Mouse (Mus musculus) liver, adult 2 months (tissue): ENCODE data around the gene Dcaf8. TPM values are rescaled to one million over a fixed set of nuclear protein-coding genes. Genes with fewer than 3 reads are reported as not detected.

Experiments used
- DNase-seq: peaks from one replicate; pipeline ENCODE4 v3.0.0-alpha.2; 2011; ENCODE audit warnings: low read depth, low spot score; ENCODE audit errors: extremely low read depth
- H3K27ac ChIP-seq: fragments of 200-500 bp; replicated peaks from 2 replicates; pipeline ENCODE4 v1.5.1; 2012; ENCODE audit warnings: low read depth, mild to moderate bottlenecking, control low read depth, inconsistent platforms, low read length; ENCODE audit not compliant: insufficient read depth
- H3K27me3 ChIP-seq: fragments of 200-500 bp; 2 replicates; pipeline ENCODE4 v1.6.1; 2012; ENCODE audit warnings: mild to moderate bottlenecking, moderate library complexity, low read length, inconsistent platforms; ENCODE audit not compliant: control insufficient read depth, insufficient read depth
- H3K36me3 ChIP-seq: fragments of 200-500 bp; 2 replicates; pipeline ENCODE4 v1.6.1; 2012; ENCODE audit warnings: low read length, inconsistent platforms; ENCODE audit not compliant: control insufficient read depth, insufficient read depth
- H3K4me1 ChIP-seq: fragments of 200-500 bp; 2 replicates; pipeline ENCODE4 v1.6.1; 2011; ENCODE audit warnings: low read length; ENCODE audit not compliant: control insufficient read depth, insufficient read depth
- H3K4me3 ChIP-seq: fragments of 200-500 bp; 2 replicates; pipeline ENCODE4 v1.5.1; 2011; ENCODE audit warnings: low read depth, mild to moderate bottlenecking, control low read depth, low read length, moderate library complexity; ENCODE audit not compliant: insufficient read depth
- H3K79me2 ChIP-seq: fragments of 200-500 bp; 2 replicates; pipeline ENCODE4 v1.6.1; 2012; ENCODE audit warnings: inconsistent platforms, mild to moderate bottlenecking, low read length, moderate library complexity; ENCODE audit not compliant: control insufficient read depth, insufficient read depth
- H3K9ac ChIP-seq: fragments of 200-500 bp; 2 replicates; pipeline ENCODE4 v1.6.1; 2012; ENCODE audit warnings: low read depth, mild to moderate bottlenecking, control low read depth, inconsistent platforms, low read length
- CTCF ChIP-seq: fragments of 200-500 bp; IDR thresholded peaks from 2 replicates; pipeline ENCODE4 v1.5.1; 2011; ENCODE audit warnings: low read depth, low read length, control low read depth
- POLR2A ChIP-seq: fragments of 200-500 bp; IDR thresholded peaks from 2 replicates; pipeline ENCODE4 v1.6.1; 2011; ENCODE audit warnings: low read length, control low read depth; ENCODE audit not compliant: insufficient read depth; ENCODE audit errors: extremely low read depth
- WGBS: fragments of 180-500 bp; shearing (Covaris S2); methylation state at CpG from one replicate; pipeline ENCODE4 v1.1.7; 2018; 5-methylcytosine and 5-hydroxymethylcytosine counted together
- polyA plus RNA-seq: library from polyadenylated mRNA; depleted of rRNA; stranded (reverse); fragments of >200 nt; gene quantifications from 2 replicates; pipeline ENCODE4 v1.2.3, GENCODE M21; 2012
- total RNA-seq: library from RNA; depleted of rRNA; stranded (reverse); fragments of >200 nt; gene quantifications from 2 replicates; pipeline ENCODE4 v1.2.3, GENCODE M21; 2014

The Dcaf8 gene
- total and polyA plus RNA-seq, 2 experiments, result 54.1 to 92.7 TPM

GRCm38 (mm10) chr1:172198316-172198715 is 50.4 kb downstream of the Dcaf8 start:
- peaks cover 39% of the 10 kb centered on the region for H3K36me3 ChIP-seq
- peaks cover 4% of the 10 kb centered on the region; the same call in 1 of the 2 replicates for H3K4me1 ChIP-seq
- no peak overlapping the region for H3K4me3 ChIP-seq
- DNase-seq, result no peak
- no peak overlapping the region for H3K9ac ChIP-seq
- WGBS, result 89% methylated on average over 8 of the region's 8 CpGs
- TF ChIP-seq CTCF (no peak), POLR2A (no peak)
- no peak overlapping the region for H3K27ac ChIP-seq
- H3K79me2 ChIP-seq, result no peaks in the 10 kb centered on the region
- no peaks in the 10 kb centered on the region for H3K27me3 ChIP-seq

GRCm38 (mm10) chr1:172198996-172199395 is 51.1 kb downstream of the Dcaf8 start:
- no peaks in the 10 kb centered on the region for H3K79me2 ChIP-seq
- no peak overlapping the region for H3K27ac ChIP-seq
- DNase-seq, result no peak
- H3K4me3 ChIP-seq, result no peak overlapping the region
- no peak overlapping the region for H3K9ac ChIP-seq
- TF ChIP-seq POLR2A (no peak), CTCF (no peak)
- WGBS, result 82% methylated on average over 4 of the region's 4 CpGs
- H3K36me3 ChIP-seq, result peaks cover 34% of the 10 kb centered on the region
- no peaks in the 10 kb centered on the region for H3K27me3 ChIP-seq
- peaks cover 4% of the 10 kb centered on the region; the same call in 1 of the 2 replicates for H3K4me1 ChIP-seq

GRCm38 (mm10) chr1:172200161-172200560 is 52.3 kb downstream of the Dcaf8 start:
- no peak for DNase-seq
- Histone ChIP-seq H3K27me3 (no peaks in the 10 kb centered on the region), H3K36me3 (peaks cover 25% of the 10 kb centered on the region), H3K27ac (no peak overlapping the region), H3K9ac (no peak overlapping the region), H3K4me3 (no peak overlapping the region), H3K79me2 (no peaks in the 10 kb centered on the region), H3K4me1 (peaks cover 4% of the 10 kb centered on the region; the same call in 1 of the 2 replicates)
- no peak for TF ChIP-seq POLR2A
- no peak for TF ChIP-seq CTCF
- 85% methylated on average over 5 of the region's 5 CpGs for WGBS

GRCm38 (mm10) chr1:172200871-172201447 is 53.1 kb downstream of the Dcaf8 start:
- Histone ChIP-seq H3K9ac (no peak overlapping the region), H3K36me3 (peaks cover 19% of the 10 kb centered on the region), H3K79me2 (no peaks in the 10 kb centered on the region), H3K27me3 (no peaks in the 10 kb centered on the region), H3K4me3 (no peak overlapping the region), H3K4me1 (peaks cover 10% of the 10 kb centered on the region; the same call in 1 of the 2 replicates), H3K27ac (no peak overlapping the region)
- TF ChIP-seq CTCF (no peak), POLR2A (no peak)
- 84% methylated on average over 7 of the region's 7 CpGs for WGBS
- DNase-seq, result no peak

GRCm38 (mm10) chr1:172201967-172202880 is 54.3 kb downstream of the Dcaf8 start:
- H3K27ac ChIP-seq, result no peak overlapping the region
- H3K9ac ChIP-seq, result no peak overlapping the region

More at GRCm38 (mm10) chr1:172201967-172202880, 54.3 kb downstream of the Dcaf8 start:
- H3K27me3 ChIP-seq, result no peaks in the 10 kb centered on the region
- H3K4me3 ChIP-seq, result no peak overlapping the region
- TF ChIP-seq CTCF (no peak), POLR2A (no peak)
- 52% methylated on average over 14 of the region's 14 CpGs for whole genome bisulfite sequencing
- H3K36me3 ChIP-seq, result peaks cover 12% of the 10 kb centered on the region
- H3K79me2 ChIP-seq, result no peaks in the 10 kb centered on the region
- peaks cover 11% of the 10 kb centered on the region; the same call in 1 of the 2 replicates for H3K4me1 ChIP-seq
- no peak for DNase-seq
